Mouse (Mus musculus): ENCODE measurements around the gene Duoxa2.

- TF ChIP-seq CTCF (IDR thresholded peaks at IDR 0.05; ENCODE audit: control insufficient read depth, insufficient read depth, insufficient replicate concordance, low read depth, low read length): no peak
- TF ChIP-seq POLR2A (IDR thresholded peaks at IDR 0.05; ENCODE audit: control insufficient read depth, low read depth, low read length): no peak
Measured at GRCm38 (mm10) chr2:122313536-122313935, 14.8 kb downstream of the Duoxa2 start, which contains the start of gene Duoxa1.
